Mouse (Mus musculus): ENCODE measurements at regions not wholly inside any gene's neighbourhood (a gene's known extent, or its start where the extent isn't known, plus 50 kb on each side); places are given as distances from the start of the nearest gene placed in this dataset.

- H3K27ac ChIP-seq (ENCODE audit: control insufficient read depth, low read depth, low read length): no peak overlapping the region
- no peak overlapping the region for H3K4me3 ChIP-seq (ENCODE audit: control insufficient read depth in 1 of 2, insufficient read depth in 1 of 2, low read depth in 2 of 2, low read length in 2 of 2)
- no peak for DNase-seq (ENCODE audit: low read depth, low spot score)
- H3K4me1 ChIP-seq (ENCODE audit: control insufficient read depth in 1 of 2, insufficient read depth in 2 of 2, low read length in 2 of 2): no peaks in the 10 kb centered on the region
- TF ChIP-seq POLR2A (IDR thresholded peaks at IDR 0.05; ENCODE audit: control insufficient read depth in 1 of 2, insufficient read depth in 1 of 2, low read depth in 1 of 2, low read length in 2 of 2, poor library complexity in 1 of 2) (no peak), ELF1 (IDR thresholded peaks at IDR 0.05; ENCODE audit: low read depth, low read length) (no peak), MEF2A (IDR thresholded peaks at IDR 0.05; ENCODE audit: extremely low read depth, insufficient replicate concordance, low read depth, low read length, poor library complexity, severe bottlenecking) (no peak), TCF12 (IDR thresholded peaks at IDR 0.05; ENCODE audit: low read depth, low read length) (no peak), HCFC1 (IDR thresholded peaks at IDR 0.05; ENCODE audit: low read depth, low read length) (no peak), ZMIZ1 (IDR thresholded peaks at IDR 0.05; ENCODE audit: low read depth, low read length) (no peak), ZC3H11A (IDR thresholded peaks at IDR 0.05; ENCODE audit: low read depth, low read length) (no peak), MYC (IDR thresholded peaks at IDR 0.05; ENCODE audit: low read depth, low read length) (no peak), RCOR1 (IDR thresholded peaks at IDR 0.05; ENCODE audit: low read depth, low read length) (no peak), JUND (IDR thresholded peaks at IDR 0.05; ENCODE audit: low read depth, low read length) (no peak), POLR2AphosphoS2 (IDR thresholded peaks at IDR 0.05; ENCODE audit: low read length) (no peak), NRF1 (IDR thresholded peaks at IDR 0.05; ENCODE audit: insufficient read depth, low read depth, low read length, poor library complexity, severe bottlenecking) (no peak), CHD2 (IDR thresholded peaks at IDR 0.05; ENCODE audit: low read length) (no peak), GATA1 (IDR thresholded peaks at IDR 0.05; ENCODE audit: low read depth, low read length) (no peak), ZNF384 (IDR thresholded peaks at IDR 0.05; ENCODE audit: low read depth, low read length) (no peak), EP300 (IDR thresholded peaks at IDR 0.05; ENCODE audit: low read depth in 1 of 2, low read length in 2 of 2) (no peak), MAX (IDR thresholded peaks at IDR 0.05; ENCODE audit: low read length) (no peak), SMC3 (IDR thresholded peaks at IDR 0.05; ENCODE audit: low read depth, low read length) (no peak), USF2 (IDR thresholded peaks at IDR 0.05; ENCODE audit: borderline replicate concordance in 1 of 2, insufficient read depth in 1 of 2, low read depth in 1 of 2, low read length in 2 of 2) (no peak)
- H3K79me2 ChIP-seq (ENCODE audit: control insufficient read depth, insufficient read depth, low read length, poor library complexity): no peaks in the 10 kb centered on the region
- no peaks in the 10 kb centered on the region for H3K27me3 ChIP-seq (ENCODE audit: control insufficient read depth in 1 of 2, insufficient read depth in 2 of 2, low read length in 2 of 2)
- H3K36me3 ChIP-seq (ENCODE audit: control insufficient read depth in 1 of 2, insufficient read depth in 2 of 2, low read length in 2 of 2): no peaks in the 10 kb centered on the region
- H3K9me3 ChIP-seq (replicated peaks; ENCODE audit: insufficient read depth, low read length): no peaks in the 10 kb centered on the region
- no peak overlapping the region for H3K9ac ChIP-seq (ENCODE audit: control insufficient read depth, low read depth, low read length, poor library complexity, severe bottlenecking)
Observed at GRCm38 (mm10) chr12:119084814-119085213, 118.6 kb upstream of the Abcb5 start.

GRCm38 (mm10) chr12:119082781-119083180, 116.6 kb upstream of the Abcb5 start:
- no peak overlapping the region for H3K4me3 ChIP-seq (ENCODE audit: control insufficient read depth in 1 of 2, insufficient read depth in 1 of 2, low read depth in 2 of 2, low read length in 2 of 2)
- no peaks in the 10 kb centered on the region for H3K79me2 ChIP-seq (ENCODE audit: control insufficient read depth, insufficient read depth, low read length, poor library complexity)
- no peaks in the 10 kb centered on the region for H3K4me1 ChIP-seq (ENCODE audit: control insufficient read depth in 1 of 2, insufficient read depth in 2 of 2, low read length in 2 of 2)
- no peak overlapping the region for H3K9ac ChIP-seq (ENCODE audit: control insufficient read depth, low read depth, low read length, poor library complexity, severe bottlenecking)
- H3K27me3 ChIP-seq (ENCODE audit: control insufficient read depth in 1 of 2, insufficient read depth in 2 of 2, low read length in 2 of 2): no peaks in the 10 kb centered on the region
- H3K36me3 ChIP-seq (ENCODE audit: control insufficient read depth in 1 of 2, insufficient read depth in 2 of 2, low read length in 2 of 2): no peaks in the 10 kb centered on the region
- no peak overlapping the region for H3K27ac ChIP-seq (ENCODE audit: control insufficient read depth, low read depth, low read length)
- TF ChIP-seq USF1 (IDR thresholded peaks at IDR 0.05; ENCODE audit: low read depth, low read length) (no peak), SIN3A (IDR thresholded peaks at IDR 0.05; ENCODE audit: low read length) (no peak), USF2 (IDR thresholded peaks at IDR 0.05; ENCODE audit: borderline replicate concordance in 1 of 2, insufficient read depth in 1 of 2, low read depth in 1 of 2, low read length in 2 of 2) (no peak), CHD1 (IDR thresholded peaks at IDR 0.05; ENCODE audit: low read depth, low read length) (no peak), MAZ (IDR thresholded peaks at IDR 0.05; ENCODE audit: low read depth, low read length) (no peak), CTCF (IDR thresholded peaks at IDR 0.05 in 2 of 3, conservative IDR thresholded peaks at IDR 0.05 in 1 of 3; ENCODE audit: control insufficient read depth in 1 of 3, insufficient read depth in 1 of 3, low read depth in 2 of 3, low read length in 3 of 3, poor library complexity in 1 of 3, severe bottlenecking in 1 of 3) (no peak), MYC (IDR thresholded peaks at IDR 0.05; ENCODE audit: low read depth, low read length) (no peak), MXI1 (IDR thresholded peaks at IDR 0.05; ENCODE audit: low read depth, low read length) (no peak), HCFC1 (IDR thresholded peaks at IDR 0.05; ENCODE audit: low read depth, low read length) (no peak)
- no peak for DNase-seq (ENCODE audit: low read depth, low spot score)
- no peaks in the 10 kb centered on the region for H3K9me3 ChIP-seq (replicated peaks; ENCODE audit: insufficient read depth, low read length)

All from MEL (cell line).